Mouse (Mus musculus): ENCODE results near the gene Atic. TPM values are rescaled to one million over a fixed set of nuclear protein-coding genes. Genes with fewer than 3 reads are reported as not detected.
A peak's percentile ranks its signal among the peaks of the same experiment; 100 is the strongest.

The Atic gene
- total and polyA plus RNA-seq, 2 experiments = 14.0 to 14.7 TPM

DNA sequence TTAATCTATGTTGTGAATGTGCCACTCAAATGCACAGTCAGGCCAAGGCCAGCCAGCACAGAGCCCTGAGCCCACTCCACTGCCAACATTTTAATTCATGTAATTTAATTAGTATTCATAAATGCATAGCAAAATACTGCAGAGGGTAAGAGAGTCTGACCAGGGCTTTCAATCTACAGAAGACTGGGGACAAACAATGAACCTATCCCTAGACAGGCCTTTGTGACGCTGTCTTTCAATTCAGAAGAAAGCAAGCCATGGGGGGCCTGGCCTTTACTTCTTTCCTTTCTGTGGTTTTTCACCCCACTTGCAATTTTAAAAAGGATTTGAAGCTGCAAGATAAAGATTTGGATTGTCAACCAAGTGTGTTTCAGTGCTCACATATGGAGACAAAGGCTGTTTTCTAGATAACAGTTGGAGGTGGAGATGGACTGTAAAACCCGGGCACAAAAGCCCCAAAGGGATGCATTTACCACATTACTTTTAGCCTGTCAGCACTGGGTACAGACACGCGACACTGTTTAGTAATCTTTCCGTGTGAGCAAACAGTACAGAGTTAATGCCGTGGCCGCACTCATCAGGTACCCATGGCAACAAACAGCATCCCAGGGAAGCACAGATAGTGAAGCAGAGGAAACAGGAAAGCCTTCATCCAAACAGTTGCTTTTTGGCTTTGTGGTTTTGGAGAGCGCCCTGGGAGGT is 57.7 kb downstream of the Atic start:
- no peak overlapping the region for H3K9ac ChIP-seq (ENCODE audit: low read depth, low read length)
- no peaks in the 10 kb centered on the region for H3K4me1 ChIP-seq (ENCODE audit: control insufficient read depth, insufficient read depth, low read length)
- no peaks in the 10 kb centered on the region for H3K27me3 ChIP-seq (ENCODE audit: control insufficient read depth, insufficient read depth, low read length)
- WGBS = 68% methylated on average over 8 of the region's 8 CpGs
- no peak overlapping the region for H3K4me3 ChIP-seq (ENCODE audit: insufficient read depth, low read depth, low read length)
- peaks cover 98% of the 10 kb centered on the region for H3K36me3 ChIP-seq (ENCODE audit: control insufficient read depth, insufficient read depth, low read length)
- no peak for TF ChIP-seq CTCF (IDR thresholded peaks at IDR 0.05; ENCODE audit: low read depth, low read length)
- TF ChIP-seq POLR2A (IDR thresholded peaks at IDR 0.05; ENCODE audit: extremely low read depth, insufficient read depth, low read length) = no peak
- no peak overlapping the region for H3K27ac ChIP-seq (replicated peaks; ENCODE audit: insufficient read depth, low read depth, low read length)
- no peak for DNase-seq (ENCODE audit: extremely low read depth, low read depth, low spot score)
- H3K79me2 ChIP-seq (ENCODE audit: control insufficient read depth, insufficient read depth, low read length) = no peaks in the 10 kb centered on the region

DNA sequence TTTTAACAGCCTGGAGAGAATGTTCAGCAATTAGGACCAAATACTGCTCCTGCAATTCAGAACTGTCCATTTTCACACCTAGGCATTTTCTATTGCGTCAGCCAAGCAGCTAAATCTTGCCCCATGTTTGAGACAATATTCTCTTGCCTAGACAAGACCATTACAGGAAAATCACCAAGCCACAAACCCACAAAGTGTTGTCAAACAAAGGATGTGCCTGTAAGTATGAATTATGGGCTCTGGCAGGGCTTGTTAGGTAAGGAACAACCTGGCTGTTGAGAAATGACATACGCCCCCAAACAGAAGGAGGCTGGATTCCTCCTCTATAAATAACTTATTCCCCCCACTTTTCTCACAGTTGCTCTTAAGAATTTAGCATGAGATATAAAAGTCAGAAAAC is 64.6 kb downstream of the Atic start:
- no peak overlapping the region for H3K9ac ChIP-seq (ENCODE audit: low read depth, low read length)
- no peak overlapping the region for H3K27ac ChIP-seq (replicated peaks; ENCODE audit: insufficient read depth, low read depth, low read length)
- no peak overlapping the region for H3K4me3 ChIP-seq (ENCODE audit: insufficient read depth, low read depth, low read length)
- TF ChIP-seq CTCF (IDR thresholded peaks at IDR 0.05; ENCODE audit: low read depth, low read length) (no peak), POLR2A (IDR thresholded peaks at IDR 0.05; ENCODE audit: extremely low read depth, insufficient read depth, low read length) (no peak)
- peaks cover 93% of the 10 kb centered on the region for H3K36me3 ChIP-seq (ENCODE audit: control insufficient read depth, insufficient read depth, low read length)
- 90% methylated on average over 2 of the region's 2 CpGs for WGBS
- no peaks in the 10 kb centered on the region for H3K79me2 ChIP-seq (ENCODE audit: control insufficient read depth, insufficient read depth, low read length)
- H3K4me1 ChIP-seq (ENCODE audit: control insufficient read depth, insufficient read depth, low read length) = no peaks in the 10 kb centered on the region
- H3K27me3 ChIP-seq (ENCODE audit: control insufficient read depth, insufficient read depth, low read length) = no peaks in the 10 kb centered on the region
- no peak for DNase-seq (ENCODE audit: extremely low read depth, low read depth, low spot score)

GRCm38 (mm10) chr1:71623625-71624024 is 66.7 kb downstream of the Atic start:
- WGBS = 45% methylated on average over 6 of the region's 6 CpGs
- H3K36me3 ChIP-seq (ENCODE audit: control insufficient read depth, insufficient read depth, low read length) = peaks cover 94% of the 10 kb centered on the region
- no peak overlapping the region for H3K9ac ChIP-seq (ENCODE audit: low read depth, low read length)

More at GRCm38 (mm10) chr1:71623625-71624024, 66.7 kb downstream of the Atic start:
- H3K4me3 ChIP-seq (ENCODE audit: insufficient read depth, low read depth, low read length) = no peak overlapping the region
- no peak for TF ChIP-seq CTCF (IDR thresholded peaks at IDR 0.05; ENCODE audit: low read depth, low read length)
- TF ChIP-seq POLR2A (IDR thresholded peaks at IDR 0.05; ENCODE audit: extremely low read depth, insufficient read depth, low read length) = no peak
- 0 out of 2 replicates have a peak overlapping the region, but pooled peaks have one; percentile 10 for H3K27ac ChIP-seq (replicated peaks; ENCODE audit: insufficient read depth, low read depth, low read length)
- H3K27me3 ChIP-seq (ENCODE audit: control insufficient read depth, insufficient read depth, low read length) = no peaks in the 10 kb centered on the region
- peak; percentile 43 for DNase-seq (ENCODE audit: extremely low read depth, low read depth, low spot score)
- H3K79me2 ChIP-seq (ENCODE audit: control insufficient read depth, insufficient read depth, low read length) = no peaks in the 10 kb centered on the region
- no peaks in the 10 kb centered on the region for H3K4me1 ChIP-seq (ENCODE audit: control insufficient read depth, insufficient read depth, low read length)

Other genes with a start within 250 kb of the Atic start
- not detected in 2 replicates for gene Abca12, start 142.2 kb upstream of the Atic start, total RNA-seq (2014; rRNA removed)
- gene Abca12, start 142.2 kb upstream of the Atic start, polyA plus RNA-seq (2012; rRNA removed) = not detected in 2 replicates
- 530 and 615 TPM in 2 replicates for gene Fn1, start 96.0 kb downstream of the Atic start, total RNA-seq (2014; rRNA removed)
- gene Fn1, start 96.0 kb downstream of the Atic start, polyA plus RNA-seq (2012; rRNA removed) = 649 and 698 TPM in 2 replicates

Measured in liver, adult 2 months (tissue).